Mouse (Mus musculus) thymus, adult 2 months (tissue): Measurements from ENCODE around the gene Haus5.

Source experiments
- CTCF ChIP-seq: fragments of 200-500 bp; IDR thresholded peaks from 2 replicates; pipeline ENCODE4 v1.5.1; 2012; ENCODE audit warnings: mild to moderate bottlenecking, control low read depth, low read length, moderate library complexity, borderline replicate concordance; ENCODE audit not compliant: control insufficient read depth, poor library complexity, insufficient read depth; ENCODE audit errors: extremely low read depth
- POLR2A ChIP-seq: fragments of 200-500 bp; IDR thresholded peaks from 2 replicates; pipeline ENCODE4 v1.6.1; 2012; ENCODE audit warnings: mild to moderate bottlenecking, low read length, control low read depth, moderate library complexity; ENCODE audit not compliant: control insufficient read depth, poor library complexity, insufficient read depth; ENCODE audit errors: extremely low read depth

DNA sequence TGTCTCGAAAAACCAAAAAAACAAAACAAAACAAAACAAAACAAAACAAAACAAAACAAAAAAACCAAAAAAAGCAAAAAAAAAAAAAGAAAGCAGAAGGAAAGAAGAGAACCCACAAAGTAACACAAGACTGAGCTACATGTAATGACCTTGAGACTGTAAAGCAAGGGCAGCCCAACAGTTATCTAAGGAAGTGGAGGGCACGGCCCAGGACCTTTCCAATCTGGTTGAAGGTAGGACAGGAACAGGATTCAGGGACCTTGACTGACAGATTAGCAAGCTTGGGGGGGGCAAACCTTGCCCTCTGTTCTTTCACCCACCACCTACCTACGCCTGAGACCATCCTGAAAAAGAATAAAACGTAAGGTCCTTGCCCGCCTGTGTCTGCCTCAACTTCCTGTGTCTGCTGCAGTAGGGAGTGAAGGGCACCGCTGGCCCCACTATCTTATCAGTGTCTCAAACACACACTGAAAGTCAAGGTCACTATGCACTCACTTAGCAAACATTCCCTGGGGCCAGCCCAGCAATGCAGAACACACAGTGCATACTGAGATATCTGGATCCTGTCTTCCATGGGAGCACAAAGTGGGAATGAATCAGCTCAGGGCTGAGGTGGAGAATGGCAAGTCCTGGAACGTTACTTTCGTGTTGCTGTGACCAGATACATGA is 41.6 kb upstream of the Haus5 start:
- no peak for TF ChIP-seq CTCF
- no peak for TF ChIP-seq POLR2A
